Mouse (Mus musculus) adrenal gland, postnatal 10 days (tissue): ENCODE measurements around the gene Nhsl1. TPM values are rescaled to one million over a fixed set of nuclear protein-coding genes. Genes with fewer than 3 reads are reported as not detected.
"Not testable (repeated sequence)": the region's sequence is repeated elsewhere in the genome, so short reads cannot be mapped to it uniquely, and the experiment has no call there.

ENCODE experiments used
- DNase-seq: peaks from one replicate; pipeline ENCODE4 v3.0.0; 2021; ENCODE audit warnings: mixed read lengths
- total RNA-seq, 2 experiments: library from RNA; stranded (reverse); gene quantifications; 2 replicates each; pipeline ENCODE4 v1.2.3; 2021

Gene Nhsl1
- total RNA-seq, 2 experiments from 2014 or later: 7.3 to 8.1 TPM

GRCm38 (mm10) chr10:18446359-18446820 lies 127.6 kb downstream of the Nhsl1 start:
- no peak for DNase-seq

GRCm38 (mm10) chr10:18447299-18447698 lies 128.5 kb downstream of the Nhsl1 start:
- DNase-seq: no peak

GRCm38 (mm10) chr10:18448896-18449295 lies 130.1 kb downstream of the Nhsl1 start:
- DNase-seq: not testable (repeated sequence)

- peak; percentile 89 for DNase-seq
These were observed 134.6 kb downstream of the Nhsl1 start for GRCm38 (mm10) chr10:18453380-18453779.

- no peak for DNase-seq
These were observed 135.4 kb downstream of the Nhsl1 start for GRCm38 (mm10) chr10:18454161-18454560.

- DNase-seq: no peak
These were observed 136.6 kb downstream of the Nhsl1 start for GRCm38 (mm10) chr10:18455301-18455920.

- DNase-seq: no peak
These were observed 139.2 kb downstream of the Nhsl1 start for GRCm38 (mm10) chr10:18457808-18458475.

GRCm38 (mm10) chr10:18461336-18461735 lies 142.6 kb downstream of the Nhsl1 start:
- DNase-seq: no peak

- no peak for DNase-seq
These were observed 144.5 kb downstream of the Nhsl1 start for GRCm38 (mm10) chr10:18463071-18463841.

GRCm38 (mm10) chr10:18468396-18468795 lies 149.6 kb downstream of the Nhsl1 start:
- DNase-seq: no peak

GRCm38 (mm10) chr10:18469279-18470135 lies 150.7 kb downstream of the Nhsl1 start:
- peak; percentile 33 for DNase-seq

GRCm38 (mm10) chr10:18470351-18471060 lies 151.7 kb downstream of the Nhsl1 start:
- no peak for DNase-seq

- DNase-seq: no peak
These were observed 152.9 kb downstream of the Nhsl1 start for GRCm38 (mm10) chr10:18471648-18472047.

GRCm38 (mm10) chr10:18475126-18475525 lies 156.3 kb downstream of the Nhsl1 start:
- peak; percentile 60 for DNase-seq

- no peak for DNase-seq
These were observed 159.5 kb downstream of the Nhsl1 start for GRCm38 (mm10) chr10:18478294-18478693.

GRCm38 (mm10) chr10:18479285-18479684 lies 160.5 kb downstream of the Nhsl1 start:
- no peak for DNase-seq

GRCm38 (mm10) chr10:18480836-18481235 lies 162.1 kb downstream of the Nhsl1 start:
- DNase-seq: peak; percentile 25

GRCm38 (mm10) chr10:18482558-18483141 lies 163.9 kb downstream of the Nhsl1 start:
- DNase-seq: peak; percentile 37

GRCm38 (mm10) chr10:18483658-18484057 lies 164.9 kb downstream of the Nhsl1 start:
- DNase-seq: no peak

- no peak for DNase-seq
These were observed 165.9 kb downstream of the Nhsl1 start for GRCm38 (mm10) chr10:18484731-18485130.

- DNase-seq: no peak
These were observed 169.5 kb downstream of the Nhsl1 start for GRCm38 (mm10) chr10:18488239-18488803.
